Mouse (Mus musculus) midbrain, embryonic 14.5 days (tissue): Measurements from ENCODE around the gene Ust. TPM values are rescaled to one million over a fixed set of nuclear protein-coding genes. Genes with fewer than 3 reads are reported as not detected.
A peak's percentile ranks its signal among the peaks of the same experiment; 100 is the strongest.

Experiments used
- ATAC-seq: fragments of 200-750 bp; cut with Nextera tagmentation; 2 replicates; pipeline ENCODE4 v1.8.0; 2017; ENCODE audit warnings: moderate number of reproducible peaks, moderate library complexity; ENCODE audit not compliant: low FRiP score, low TSS enrichment
- DNase-seq: peaks from one replicate; pipeline ENCODE4 v3.0.0-alpha.2; 2015
- H3K27ac ChIP-seq: fragments of 300-500 bp; sonication (generic); replicated peaks from 2 replicates; pipeline ENCODE4 v1.5.1; 2014; ENCODE audit warnings: mild to moderate bottlenecking, low read depth, low read length, moderate library complexity
- H3K27me3 ChIP-seq: fragments of 300-500 bp; sonication (generic); 2 replicates; pipeline ENCODE4 v1.6.1; 2014; ENCODE audit warnings: low read length, control low read depth, mixed read lengths; ENCODE audit not compliant: control insufficient read depth, insufficient read depth
- H3K36me3 ChIP-seq: fragments of 300-500 bp; sonication (generic); 2 replicates; pipeline ENCODE4 v1.6.1; 2014; ENCODE audit warnings: low read length, control low read depth; ENCODE audit not compliant: control insufficient read depth, insufficient read depth
- H3K4me1 ChIP-seq: fragments of 300-500 bp; sonication (generic); 2 replicates; pipeline ENCODE4 v1.6.1; 2014; ENCODE audit warnings: mild to moderate bottlenecking, antibody characterized with exemption, low read length, control low read depth; ENCODE audit not compliant: control insufficient read depth, insufficient read depth
- H3K4me2 ChIP-seq: fragments of 300-500 bp; sonication (generic); 2 replicates; pipeline ENCODE4 v1.6.1; 2014; ENCODE audit warnings: mild to moderate bottlenecking, low read length, moderate library complexity
- H3K4me3 ChIP-seq: fragments of 300-500 bp; sonication (generic); replicated peaks from 2 replicates; pipeline ENCODE4 v1.5.1; 2014; ENCODE audit warnings: low read depth, low read length
- H3K9ac ChIP-seq: fragments of 300-500 bp; sonication (generic); replicated peaks from 2 replicates; pipeline ENCODE4 v1.6.1; 2014; ENCODE audit warnings: mild to moderate bottlenecking, low read length, moderate library complexity
- H3K9me3 ChIP-seq: fragments of 300-500 bp; sonication (generic); 2 replicates; pipeline ENCODE4 v1.6.1; 2016; ENCODE audit warnings: low read length, control low read depth, mixed read lengths; ENCODE audit not compliant: control insufficient read depth
- WGBS: fragments of 180-500 bp; shearing (Covaris S2); extraction: QIAGEN DNeasy Blood & Tissue Kit; methylation state at CpG from one replicate; pipeline ENCODE4 v1.1.7; 2014; 5-methylcytosine and 5-hydroxymethylcytosine counted together
- polyA plus RNA-seq: library from polyadenylated mRNA; unstranded; fragments of >200 nt; fragmentation: Nextera tagmentation; extraction: Ambion mirVana; gene quantifications from 2 replicates; pipeline ENCODE4 v1.2.1, GENCODE M21; 2014

Ust gene
- polyA plus RNA-seq, 1 experiment from 2014 or later, result 3.4 TPM

DNA sequence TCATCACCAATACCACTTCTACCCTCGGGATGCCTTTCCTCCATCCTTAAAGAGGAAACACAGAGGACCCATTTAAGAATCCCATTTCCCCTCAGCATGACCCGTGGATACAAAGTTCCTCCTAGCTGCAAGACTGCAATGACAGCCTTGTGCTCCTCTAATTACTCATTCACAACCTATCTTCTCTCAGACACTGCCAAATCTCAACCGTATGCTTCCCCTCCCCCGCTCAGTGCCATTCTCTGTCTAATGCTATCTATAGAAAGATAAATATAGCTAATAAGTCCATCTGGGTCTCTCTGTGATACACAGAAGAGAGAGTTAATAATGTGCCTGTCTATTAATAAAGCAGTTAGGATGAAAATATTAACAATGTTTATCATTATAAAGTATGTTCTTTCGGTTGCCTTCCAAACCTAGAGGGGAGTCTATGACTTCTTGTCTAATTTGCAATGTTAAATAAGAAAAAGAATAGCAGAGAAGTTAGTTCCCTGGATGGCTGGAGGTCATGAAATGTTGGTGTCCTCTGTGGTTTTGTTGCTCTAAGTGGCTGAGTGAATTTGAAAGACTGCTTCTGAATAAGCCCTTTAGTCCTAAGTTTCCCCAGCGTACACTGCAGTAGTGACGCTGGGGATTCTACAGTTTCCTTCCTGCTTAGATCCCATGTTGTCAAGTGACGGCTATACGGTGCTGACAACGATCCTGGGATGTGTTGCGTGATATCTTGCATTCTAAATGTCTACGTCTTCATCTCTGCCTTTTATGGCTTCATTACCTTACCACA, 178.8 kb downstream of the Ust start:
- H3K9me3 ChIP-seq, result no peaks in the 10 kb centered on the region
- peak; percentile 39 for DNase-seq
- no peak overlapping the region for H3K4me3 ChIP-seq
- H3K36me3 ChIP-seq, result no peaks in the 10 kb centered on the region
- no peaks in the 10 kb centered on the region for H3K4me1 ChIP-seq
- H3K27ac ChIP-seq, result no peak overlapping the region
- no peaks in the 10 kb centered on the region for H3K27me3 ChIP-seq
- H3K4me2 ChIP-seq, result no peak overlapping the region
- 62% methylated on average over 12 of the region's 12 CpGs for WGBS
- no peak overlapping the region for H3K9ac ChIP-seq
- no peak for ATAC-seq

DNA sequence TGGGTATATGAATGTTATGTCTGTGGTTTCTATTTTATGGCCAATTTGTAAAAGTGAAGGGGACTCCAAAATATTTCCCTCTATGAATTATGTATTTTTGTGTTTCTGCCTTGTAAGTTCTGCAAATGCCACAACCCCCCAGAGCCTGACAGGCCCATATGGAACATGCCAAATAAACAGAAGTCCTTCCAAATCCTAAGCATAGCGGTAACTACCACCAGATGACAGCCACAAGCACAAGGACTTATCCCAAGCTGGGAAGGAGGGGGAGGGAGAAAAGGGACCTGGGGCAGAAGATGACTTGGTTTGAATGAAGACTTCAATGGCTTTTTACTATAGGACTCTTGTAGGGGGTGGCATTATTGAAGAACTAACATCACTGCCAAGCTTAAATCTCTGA, 182.0 kb downstream of the Ust start:
- H3K36me3 ChIP-seq, result no peaks in the 10 kb centered on the region
- WGBS, result 89% methylated on average over 1 of the region's 1 CpGs
- no peaks in the 10 kb centered on the region for H3K4me1 ChIP-seq
- no peak overlapping the region for H3K4me3 ChIP-seq
- no peaks in the 10 kb centered on the region for H3K27me3 ChIP-seq
- no peaks in the 10 kb centered on the region for H3K9me3 ChIP-seq
- no peak overlapping the region for H3K27ac ChIP-seq
- DNase-seq (no peak), ATAC-seq (no peak)
- no peak overlapping the region for H3K4me2 ChIP-seq
- H3K9ac ChIP-seq, result no peak overlapping the region

DNA sequence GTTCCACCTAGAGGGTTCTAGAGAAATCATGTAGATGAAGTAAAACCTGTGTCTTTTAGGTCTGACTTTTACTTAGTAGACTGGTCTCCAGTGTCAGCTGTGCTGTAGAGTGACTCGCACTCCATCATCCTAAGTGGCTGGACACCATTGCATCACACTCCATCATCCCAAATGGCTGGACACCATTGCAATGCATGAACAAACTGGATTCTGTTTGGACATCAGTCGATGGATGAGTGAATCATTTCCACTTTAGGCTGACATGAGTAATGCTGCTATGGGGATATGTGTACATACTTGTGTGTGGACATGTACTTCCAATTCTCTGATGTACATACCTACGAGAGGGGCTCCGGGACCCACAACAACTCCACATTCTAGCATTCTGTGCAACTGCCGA, 187.7 kb downstream of the Ust start:
- H3K27ac ChIP-seq, result no peak overlapping the region
- ATAC-seq (no peak), DNase-seq (no peak)
- no peak overlapping the region for H3K4me3 ChIP-seq
- H3K4me1 ChIP-seq, result no peaks in the 10 kb centered on the region
- no peaks in the 10 kb centered on the region for H3K27me3 ChIP-seq
- H3K9ac ChIP-seq, result no peak overlapping the region
- 87% methylated on average over 5 of the region's 5 CpGs for WGBS
- no peaks in the 10 kb centered on the region for H3K36me3 ChIP-seq
- no peaks in the 10 kb centered on the region for H3K9me3 ChIP-seq
- no peak overlapping the region for H3K4me2 ChIP-seq

DNA sequence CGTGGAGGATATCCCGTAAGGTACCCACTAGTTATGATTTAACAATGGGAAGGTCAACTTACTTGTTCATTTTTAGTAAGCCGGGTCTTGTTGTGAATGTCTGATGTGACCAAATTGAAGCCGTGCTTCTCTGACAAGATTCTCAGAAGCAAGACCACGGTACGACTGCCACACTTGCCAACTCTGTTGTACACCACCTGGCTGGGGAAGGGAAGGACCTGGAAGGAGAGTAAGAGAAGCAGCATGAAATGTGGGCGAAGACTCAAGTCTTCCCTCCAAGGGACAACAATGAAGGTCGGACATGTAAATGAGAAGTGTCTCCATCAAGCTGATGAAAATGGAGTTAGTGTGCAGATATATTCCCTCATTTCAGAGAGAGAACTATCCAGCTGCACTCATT, 188.6 kb downstream of the Ust start:
- Histone ChIP-seq H3K4me3 (no peak overlapping the region), H3K27ac (no peak overlapping the region)

DNA sequence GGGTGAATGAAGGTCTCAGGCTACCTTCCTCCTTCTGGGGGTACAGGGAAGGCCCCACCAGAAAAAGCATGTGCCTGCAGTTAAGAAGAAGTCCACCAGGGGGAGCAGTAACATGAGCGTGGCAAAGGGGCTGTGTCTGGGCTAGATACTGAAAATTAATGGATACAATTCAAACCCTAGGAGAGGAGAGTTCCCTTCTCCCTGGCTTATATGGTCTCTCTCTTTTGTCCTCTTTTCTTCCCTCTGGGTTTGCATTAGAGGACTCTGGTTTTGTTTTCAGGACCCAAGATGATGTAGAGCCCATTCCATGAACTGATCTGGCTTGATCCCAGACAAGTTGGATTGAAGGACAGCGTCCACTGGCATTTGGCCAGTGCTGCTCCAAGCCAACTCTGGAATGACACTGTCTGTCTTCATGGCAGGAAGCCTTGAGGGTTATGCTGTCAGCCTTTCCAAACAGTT, 195.3 kb downstream of the Ust start:
- WGBS, result 47% methylated on average over 2 of the region's 2 CpGs
- no peak; the same call in 1 of the 2 replicates for ATAC-seq

More for the DNA sequence above, 188.6 kb downstream of the Ust start:
- H3K9ac ChIP-seq, result no peak overlapping the region
- WGBS, result 90% methylated on average over 8 of the region's 8 CpGs
- no peaks in the 10 kb centered on the region for H3K4me1 ChIP-seq
- H3K9me3 ChIP-seq, result no peaks in the 10 kb centered on the region
- no peaks in the 10 kb centered on the region for H3K36me3 ChIP-seq
- ATAC-seq (no peak), DNase-seq (no peak)
- no peaks in the 10 kb centered on the region for H3K27me3 ChIP-seq
- H3K4me2 ChIP-seq, result no peak overlapping the region

DNA sequence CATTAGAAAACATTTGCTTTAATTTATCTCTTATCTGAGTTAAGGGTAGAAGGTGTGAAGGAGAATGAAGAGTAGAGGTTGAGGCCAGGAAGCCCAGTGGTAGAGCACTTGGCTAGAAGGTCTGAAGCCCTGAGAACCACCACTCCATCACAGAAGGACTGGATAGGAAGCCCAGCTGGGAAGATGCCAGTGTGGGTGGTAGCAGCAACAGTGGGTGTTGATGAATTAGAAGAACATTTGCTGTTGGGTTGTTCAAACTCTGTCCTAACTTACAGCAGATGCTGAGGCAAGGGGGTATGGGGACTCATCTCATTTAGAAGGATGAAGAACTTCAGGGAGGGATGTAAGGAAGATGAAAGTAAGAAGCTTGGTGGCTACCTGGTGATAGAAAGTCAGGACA, 197.9 kb downstream of the Ust start:
- Histone ChIP-seq H3K4me1 (no peaks in the 10 kb centered on the region), H3K27me3 (no peaks in the 10 kb centered on the region), H3K4me2 (no peak overlapping the region), H3K9ac (no peak overlapping the region), H3K9me3 (no peaks in the 10 kb centered on the region), H3K27ac (no peak overlapping the region), H3K4me3 (no peak overlapping the region), H3K36me3 (no peaks in the 10 kb centered on the region)
- DNase-seq (no peak), ATAC-seq (no peak)

More for the DNA sequence above, 195.3 kb downstream of the Ust start:
- peak; percentile 76 for DNase-seq
- H3K27me3 ChIP-seq, result no peaks in the 10 kb centered on the region
- H3K27ac ChIP-seq, result no peak overlapping the region
- no peak overlapping the region for H3K4me3 ChIP-seq
- no peaks in the 10 kb centered on the region for H3K4me1 ChIP-seq
- H3K9me3 ChIP-seq, result no peaks in the 10 kb centered on the region
- no peaks in the 10 kb centered on the region for H3K36me3 ChIP-seq
- no peak overlapping the region for H3K4me2 ChIP-seq
- H3K9ac ChIP-seq, result no peak overlapping the region

DNA sequence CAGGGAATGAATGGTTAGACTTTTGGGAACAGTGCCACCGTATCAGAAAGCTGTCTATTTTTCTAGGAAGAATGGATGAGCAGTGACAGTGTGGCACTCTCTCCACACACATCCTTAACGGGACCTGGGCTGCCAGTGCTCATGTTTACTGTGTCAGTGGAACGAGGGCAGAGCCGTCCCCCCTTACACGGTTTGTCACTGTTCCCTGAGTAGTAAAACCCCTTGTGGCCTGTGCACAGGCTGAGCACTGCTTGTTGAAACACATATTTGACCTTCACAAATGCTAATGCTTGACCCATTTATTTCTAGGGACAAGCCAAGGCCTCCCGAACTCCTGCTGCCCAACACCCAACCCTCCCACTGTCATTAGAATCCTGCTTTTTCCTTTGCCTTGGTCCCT, 209.2 kb downstream of the Ust start:
- no peak overlapping the region for H3K4me3 ChIP-seq
- no peaks in the 10 kb centered on the region for H3K27me3 ChIP-seq
- H3K9ac ChIP-seq, result no peak overlapping the region
- H3K9me3 ChIP-seq, result no peaks in the 10 kb centered on the region
- no peak for DNase-seq
- H3K4me1 ChIP-seq, result no peaks in the 10 kb centered on the region
- H3K4me2 ChIP-seq, result no peak overlapping the region
- H3K27ac ChIP-seq, result no peak overlapping the region
- ATAC-seq, result no peak
- H3K36me3 ChIP-seq, result no peaks in the 10 kb centered on the region
- 73% methylated on average over 6 of the region's 6 CpGs for WGBS

DNA sequence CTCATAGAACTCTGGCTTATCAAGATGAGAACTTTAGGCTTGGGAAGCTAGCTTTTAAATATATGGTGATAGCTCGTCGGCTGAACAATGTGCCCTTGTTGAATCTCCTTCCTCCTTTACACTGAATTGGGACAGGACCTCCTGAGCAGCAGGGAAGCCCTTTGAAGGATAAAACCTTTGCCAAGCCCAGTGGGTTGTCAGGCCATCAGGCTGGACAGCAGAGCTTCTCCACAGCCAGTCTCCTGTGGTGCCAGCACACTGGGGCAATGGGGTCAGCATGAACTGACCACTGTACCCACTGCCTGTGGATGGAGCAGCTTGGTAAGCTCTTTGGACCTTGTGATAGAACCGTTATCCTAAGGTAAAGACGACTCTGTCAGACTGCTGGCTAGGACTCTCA, 214.4 kb downstream of the Ust start:
- ATAC-seq (no peak), DNase-seq (no peak)
- WGBS, result 54% methylated on average over 4 of the region's 4 CpGs
- Histone ChIP-seq H3K27ac (no peak overlapping the region), H3K27me3 (no peaks in the 10 kb centered on the region), H3K4me3 (no peak overlapping the region), H3K4me2 (no peak overlapping the region), H3K9me3 (no peaks in the 10 kb centered on the region), H3K36me3 (no peaks in the 10 kb centered on the region), H3K4me1 (no peaks in the 10 kb centered on the region), H3K9ac (no peak overlapping the region)

DNA sequence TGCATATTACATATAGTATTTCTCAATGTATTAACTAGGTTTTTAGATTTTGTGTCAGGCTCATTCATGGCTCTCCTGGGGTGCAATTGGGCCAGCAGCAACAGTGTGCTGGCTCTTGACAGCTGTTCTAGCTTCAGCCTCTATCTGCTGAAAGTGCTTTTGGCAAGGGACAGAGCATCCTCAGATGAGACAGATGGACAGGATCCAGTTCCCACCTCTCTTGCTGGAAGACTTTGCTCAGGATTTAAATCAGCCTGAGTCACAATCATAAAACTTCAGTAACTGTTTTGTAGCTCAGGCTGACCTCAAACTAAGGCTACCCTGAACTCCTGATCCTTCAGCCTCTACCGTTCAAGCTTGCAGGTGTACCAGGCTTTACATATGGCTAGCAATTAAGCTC, 219.5 kb downstream of the Ust start:
- Histone ChIP-seq H3K9ac (no peak overlapping the region), H3K4me1 (no peaks in the 10 kb centered on the region), H3K9me3 (no peaks in the 10 kb centered on the region), H3K27me3 (no peaks in the 10 kb centered on the region), H3K4me3 (no peak overlapping the region), H3K36me3 (no peaks in the 10 kb centered on the region), H3K4me2 (no peak overlapping the region), H3K27ac (no peak overlapping the region)
- DNase-seq (no peak), ATAC-seq (no peak)
- WGBS, result 97% methylated on average over 1 of the region's 1 CpGs
